Mouse (Mus musculus) CH12.LX (cell line): ENCODE data around the gene Ptprk. TPM values are rescaled to one million over a fixed set of nuclear protein-coding genes. Genes with fewer than 3 reads are reported as not detected.

Experiments used
- DNase-seq: peaks from one replicate; pipeline ENCODE4 v3.0.0-alpha.2; 2013; ENCODE audit errors: extremely low read depth
- H3K27ac ChIP-seq: 2 replicates; pipeline ENCODE4 v1.5.1; 2012; ENCODE audit warnings: low read depth, mild to moderate bottlenecking, control low read depth, moderate library complexity; ENCODE audit not compliant: insufficient read depth
- H3K27me3 ChIP-seq: replicated peaks from 2 replicates; pipeline ENCODE3; 2012; ENCODE audit warnings: inconsistent platforms
- H3K36me3 ChIP-seq, 2 experiments: replicated peaks in 1 of 2; 2 replicates each; pipeline versions ENCODE3 to v1.6.1; 2012; ENCODE audit warnings: inconsistent platforms in 1 of 2, low read length in 1 of 2, mild to moderate bottlenecking in 1 of 2, mixed read lengths in 1 of 2, moderate library complexity in 1 of 2; ENCODE audit not compliant: control insufficient read depth in 1 of 2, insufficient read depth in 1 of 2
- H3K4me1 ChIP-seq, 2 experiments: 2 replicates each; pipeline ENCODE4 v1.6.1; 2012; ENCODE audit warnings: inconsistent platforms in 1 of 2, moderate library complexity in 1 of 2; ENCODE audit not compliant: insufficient read depth in 2 of 2, control insufficient read depth in 1 of 2
- H3K4me2 ChIP-seq: 2 replicates; pipeline ENCODE4 v1.6.1; 2012; ENCODE audit warnings: low read depth, mild to moderate bottlenecking, control low read depth; ENCODE audit not compliant: poor library complexity, insufficient read depth, severe bottlenecking
- H3K4me3 ChIP-seq, 3 experiments: fragments of 150-350 bp in 1 of 3; sonication (generic) in 1 of 3; replicated peaks in 1 of 3; 2 replicates each; pipeline versions ENCODE3 to v1.5.1; 2011 to 2012; ENCODE audit warnings: low read depth in 2 of 3, low read length in 2 of 3, mild to moderate bottlenecking in 2 of 3, moderate library complexity in 2 of 3, control low read depth in 1 of 3, improper control_type of control experiment in 1 of 3, inconsistent platforms in 1 of 3, mixed read lengths in 1 of 3; ENCODE audit not compliant: poor library complexity in 1 of 3
- H3K79me2 ChIP-seq: replicated peaks from 2 replicates; pipeline ENCODE4 v1.6.1; 2012; ENCODE audit warnings: mild to moderate bottlenecking, moderate library complexity; ENCODE audit not compliant: control insufficient read depth, poor library complexity, insufficient read depth, severe bottlenecking; ENCODE audit errors: extremely low read depth
- H3K9ac ChIP-seq: 2 replicates; pipeline ENCODE4 v1.6.1; 2012; ENCODE audit warnings: low read depth, mild to moderate bottlenecking, control low read depth, moderate library complexity; ENCODE audit not compliant: insufficient read depth
- H3K9me3 ChIP-seq: replicated peaks from 2 replicates; pipeline ENCODE3; 2012; ENCODE audit warnings: low read length, inconsistent platforms, mixed read lengths
- CHD2 ChIP-seq: IDR thresholded peaks from 2 replicates; pipeline ENCODE4 v1.6.1; 2011; ENCODE audit warnings: low read length, improper control_type of control experiment
- CTCF ChIP-seq, 2 experiments: IDR thresholded peaks in 1 of 2; conservative IDR thresholded peaks in 1 of 2; 2 replicates each; pipeline ENCODE4 v1.5.1; 2011 to 2012; ENCODE audit warnings: low read depth in 2 of 2, low read length in 2 of 2, improper control_type of control experiment in 1 of 2, inconsistent platforms in 1 of 2, mild to moderate bottlenecking in 1 of 2, moderate library complexity in 1 of 2
- ELF1 ChIP-seq: IDR thresholded peaks from 2 replicates; pipeline ENCODE4 v1.6.1; 2014; ENCODE audit warnings: low read depth, mild to moderate bottlenecking, inconsistent platforms, low read length, improper control_type of control experiment
- EP300 ChIP-seq: IDR thresholded peaks from 2 replicates; pipeline ENCODE4 v1.6.1; 2011; ENCODE audit warnings: low read length, improper control_type of control experiment
- HCFC1 ChIP-seq: IDR thresholded peaks from 2 replicates; pipeline ENCODE4 v1.6.1; 2012; ENCODE audit warnings: low read depth, mild to moderate bottlenecking, inconsistent platforms, low read length, improper control_type of control experiment
- JUN ChIP-seq: IDR thresholded peaks from 2 replicates; pipeline ENCODE4 v1.6.1; 2011; ENCODE audit warnings: low read depth, mild to moderate bottlenecking, low read length, improper control_type of control experiment, moderate library complexity; ENCODE audit not compliant: insufficient read depth
- JUND ChIP-seq: conservative IDR thresholded peaks from 2 replicates; pipeline ENCODE4 v1.6.1; 2011; ENCODE audit warnings: low read depth, low read length, improper control_type of control experiment
- KAT2A ChIP-seq: IDR thresholded peaks from 2 replicates; pipeline ENCODE4 v1.6.1; 2012; ENCODE audit warnings: low read length, improper control_type of control experiment, inconsistent platforms; ENCODE audit not compliant: insufficient replicate concordance
- MAFK ChIP-seq: IDR thresholded peaks from 2 replicates; pipeline ENCODE4 v1.6.1; 2011; ENCODE audit warnings: low read length, improper control_type of control experiment; ENCODE audit not compliant: insufficient replicate concordance
- MAX ChIP-seq: IDR thresholded peaks from 2 replicates; pipeline ENCODE4 v1.6.1; 2011; ENCODE audit warnings: low read length, improper control_type of control experiment
- MAZ ChIP-seq: IDR thresholded peaks from 2 replicates; pipeline ENCODE4 v1.6.1; 2012; ENCODE audit warnings: low read depth, mild to moderate bottlenecking, inconsistent platforms, low read length, improper control_type of control experiment, moderate library complexity
- MEF2A ChIP-seq: IDR thresholded peaks from 2 replicates; pipeline ENCODE4 v1.6.1; 2014; ENCODE audit warnings: low read depth, mild to moderate bottlenecking, inconsistent platforms, low read length, improper control_type of control experiment, borderline replicate concordance
- MXI1 ChIP-seq: IDR thresholded peaks from 2 replicates; pipeline ENCODE4 v1.6.1; 2011; ENCODE audit warnings: mild to moderate bottlenecking, low read depth, low read length, improper control_type of control experiment
- MYC ChIP-seq: IDR thresholded peaks from 2 replicates; pipeline ENCODE4 v1.6.1; 2011; ENCODE audit warnings: low read depth, mild to moderate bottlenecking, improper control_type of control experiment, low read length
- NELFE ChIP-seq: IDR thresholded peaks from 2 replicates; pipeline ENCODE4 v1.6.1; 2011; ENCODE audit warnings: low read depth, low read length, improper control_type of control experiment
- NRF1 ChIP-seq: IDR thresholded peaks from 2 replicates; pipeline ENCODE4 v1.6.1; 2014; ENCODE audit warnings: low read depth, mild to moderate bottlenecking, inconsistent platforms, low read length, improper control_type of control experiment, moderate library complexity
- PAX5 ChIP-seq: IDR thresholded peaks from 2 replicates; pipeline ENCODE4 v1.6.1; 2012; ENCODE audit warnings: low read length, inconsistent platforms, mixed read lengths
- POLR2AphosphoS2 ChIP-seq: IDR thresholded peaks from 2 replicates; pipeline ENCODE4 v1.6.1; 2011; ENCODE audit warnings: low read depth, low read length, improper control_type of control experiment
- RCOR1 ChIP-seq: conservative IDR thresholded peaks from 2 replicates; pipeline ENCODE4 v1.6.1; 2012; ENCODE audit warnings: low read depth, mild to moderate bottlenecking, inconsistent platforms, low read length, improper control_type of control experiment
- SIN3A ChIP-seq: IDR thresholded peaks from 2 replicates; pipeline ENCODE4 v1.6.1; 2012; ENCODE audit warnings: low read length, improper control_type of control experiment, inconsistent platforms
- TBP ChIP-seq: conservative IDR thresholded peaks from 2 replicates; pipeline ENCODE4 v1.6.1; 2011; ENCODE audit warnings: low read depth, low read length, improper control_type of control experiment
- UBTF ChIP-seq: IDR thresholded peaks from 2 replicates; pipeline ENCODE4 v1.6.1; 2012; ENCODE audit warnings: low read depth, mild to moderate bottlenecking, inconsistent platforms, low read length, improper control_type of control experiment, moderate library complexity
- USF2 ChIP-seq: conservative IDR thresholded peaks from 2 replicates; pipeline ENCODE4 v1.6.1; 2011; ENCODE audit warnings: low read depth, low read length, improper control_type of control experiment
- ZC3H11A ChIP-seq: IDR thresholded peaks from 2 replicates; pipeline ENCODE4 v1.6.1; 2012; ENCODE audit warnings: low read depth, mild to moderate bottlenecking, inconsistent platforms, low read length, improper control_type of control experiment
- ZKSCAN1 ChIP-seq: IDR thresholded peaks from 2 replicates; pipeline ENCODE4 v1.6.1; 2012; ENCODE audit warnings: low read depth, inconsistent platforms, low read length, improper control_type of control experiment, borderline replicate concordance
- dilution Hi-C: fragments of 300-500 bp; cut with MboI; formaldehyde crosslinking; loops from 2 replicates; pipeline ENCODE4 v1.14.3; 2020; ENCODE audit warnings: low sequenced_read_pairs; ENCODE audit not compliant: extremely low pct_unique_long_range_greater_than_20kb, extremely low pct_ligation_motif_present
- in situ Hi-C: fragments of 300-500 bp; cut with MboI; formaldehyde crosslinking; loops from 3 replicates; pipeline ENCODE4 v1.14.3; 2019; ENCODE audit warnings: low sequenced_read_pairs, low pct_ligation_motif_present, low pct_unique_long_range_greater_than_20kb, mixed read lengths
- polyA plus RNA-seq: library from polyadenylated mRNA; unstranded; fragments of >175 nt; gene quantifications from 2 replicates; pipeline ENCODE4 v1.2.1, GENCODE M21; 2012; ENCODE audit warnings: low read depth; ENCODE audit not compliant: insufficient read length
- total RNA-seq, 2 experiments: library from RNA; depleted of rRNA; stranded (reverse); fragments of 300-350 nt in 1 of 2; fragments of >200 nt in 1 of 2; gene quantifications; 2 replicates each; pipeline ENCODE4 v1.2.3; 2012 to 2014

Gene Ptprk
- total and polyA plus RNA-seq, 3 experiments = not detected

- in situ Hi-C loops = no loop called here
- H3K9ac ChIP-seq = no peak overlapping the region
- dilution Hi-C loops = no loop called here
- H3K4me1 ChIP-seq = no peaks in the 10 kb centered on the region
- H3K27me3 ChIP-seq = no peaks in the 10 kb centered on the region
- H3K4me3 ChIP-seq = no peak overlapping the region
- H3K36me3 ChIP-seq = no peaks in the 10 kb centered on the region
- no peaks in the 10 kb centered on the region for H3K79me2 ChIP-seq
- no peak for DNase-seq
- no peak overlapping the region for H3K27ac ChIP-seq
- no peak for TF ChIP-seq POLR2AphosphoS2
- no peak for TF ChIP-seq NRF1
- no peak for TF ChIP-seq NELFE
- no peak for TF ChIP-seq HCFC1
- no peak for TF ChIP-seq EP300
- H3K9me3 ChIP-seq = peaks cover 13% of the 10 kb centered on the region
- no peak overlapping the region for H3K4me2 ChIP-seq
These were observed 28.8 kb downstream of the Ptprk start for GRCm38 (mm10) chr10:28103406-28103906.

- in situ Hi-C loops = no loop called here
- H3K27ac ChIP-seq = no peak overlapping the region
- no peaks in the 10 kb centered on the region for H3K36me3 ChIP-seq
- TF ChIP-seq CHD2 (no peak), KAT2A (no peak), ZC3H11A (no peak), USF2 (no peak), MAZ (no peak), MYC (no peak), SIN3A (no peak), HCFC1 (no peak), PAX5 (no peak), ELF1 (no peak)
- no peak for DNase-seq
- no peak overlapping the region for H3K9ac ChIP-seq
- H3K9me3 ChIP-seq = peaks cover 15% of the 10 kb centered on the region
- no peaks in the 10 kb centered on the region for H3K4me1 ChIP-seq
- no peaks in the 10 kb centered on the region for H3K79me2 ChIP-seq
- no peak overlapping the region for H3K4me3 ChIP-seq
- dilution Hi-C loops = no loop called here
- H3K4me2 ChIP-seq = no peak overlapping the region
- H3K27me3 ChIP-seq = no peaks in the 10 kb centered on the region
These were observed 29.3 kb downstream of the Ptprk start for GRCm38 (mm10) chr10:28103924-28104323.

GRCm38 (mm10) chr10:28105247-28105646 is 30.6 kb downstream of the Ptprk start:
- no peak overlapping the region for H3K9ac ChIP-seq
- H3K4me1 ChIP-seq = no peaks in the 10 kb centered on the region
- H3K4me2 ChIP-seq = no peak overlapping the region
- no peak for DNase-seq
- no peak overlapping the region for H3K27ac ChIP-seq
- TF ChIP-seq MEF2A (no peak), MXI1 (no peak), ELF1 (no peak), UBTF (no peak), RCOR1 (no peak), JUND (no peak), EP300 (no peak), MAFK (no peak), TBP (no peak), MAX (no peak), JUN (no peak), MAZ (no peak), CTCF (conservative IDR thresholded peaks at IDR 0.05 in 1 of 2, IDR thresholded peaks at IDR 0.05 in 1 of 2; ENCODE audit: low read depth in 2 of 2, low read length in 2 of 2) (no peak), NRF1 (no peak), ZKSCAN1 (no peak), PAX5 (no peak)
- dilution Hi-C loops (no loop called here), in situ Hi-C loops (no loop called here)
- no peaks in the 10 kb centered on the region for H3K36me3 ChIP-seq
- no peaks in the 10 kb centered on the region for H3K79me2 ChIP-seq
- H3K4me3 ChIP-seq = no peak overlapping the region
- peaks cover 17% of the 10 kb centered on the region for H3K9me3 ChIP-seq
- no peaks in the 10 kb centered on the region for H3K27me3 ChIP-seq
